Mouse (Mus musculus): Measurements from ENCODE around the gene Ralgapa2. TPM values are rescaled to one million over a fixed set of nuclear protein-coding genes. Genes with fewer than 3 reads are reported as not detected.

The Ralgapa2 gene
- polyA plus RNA-seq, 1 experiment from 2014 or later = 12.4 TPM

DNA sequence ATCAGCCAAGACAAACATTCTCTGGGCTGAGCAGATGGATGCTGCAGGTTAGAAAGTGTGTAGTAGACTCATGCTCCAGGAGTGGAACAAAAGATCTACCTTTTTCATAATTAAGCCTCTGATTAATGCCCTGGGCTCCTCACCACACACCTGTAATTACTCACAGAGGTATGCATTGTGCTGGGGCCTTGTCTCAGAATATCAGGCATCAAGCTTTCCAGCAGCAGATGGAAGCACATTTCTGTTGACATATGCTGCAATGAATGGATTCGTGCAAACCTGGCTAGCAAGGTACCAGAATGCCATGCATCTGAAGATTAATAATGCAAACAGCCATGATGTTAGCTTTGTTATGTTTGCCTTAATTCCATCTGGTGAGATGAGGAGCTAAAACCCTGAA is 149.2 kb downstream of the Ralgapa2 start:
- Histone ChIP-seq H3K9me3 (replicated peaks; ENCODE audit: control insufficient read depth, low read length, poor library complexity, severe bottlenecking) (no peaks in the 10 kb centered on the region), H3K27ac (ENCODE audit: low read length) (no peak overlapping the region), H3K4me2 (ENCODE audit: low read length) (no peak overlapping the region), H3K4me1 (ENCODE audit: control insufficient read depth, insufficient read depth, low read length) (no peaks in the 10 kb centered on the region), H3K27me3 (ENCODE audit: control insufficient read depth, insufficient read depth, low read depth, low read length) (no peaks in the 10 kb centered on the region), H3K36me3 (ENCODE audit: control insufficient read depth, insufficient read depth, low read length) (no peaks in the 10 kb centered on the region), H3K4me3 (ENCODE audit: low read depth, low read length) (no peak overlapping the region), H3K9ac (ENCODE audit: low read depth, low read length) (no peak overlapping the region)
- WGBS = 73% methylated on average over 1 of the region's 1 CpGs
- ATAC-seq = no peak

DNA sequence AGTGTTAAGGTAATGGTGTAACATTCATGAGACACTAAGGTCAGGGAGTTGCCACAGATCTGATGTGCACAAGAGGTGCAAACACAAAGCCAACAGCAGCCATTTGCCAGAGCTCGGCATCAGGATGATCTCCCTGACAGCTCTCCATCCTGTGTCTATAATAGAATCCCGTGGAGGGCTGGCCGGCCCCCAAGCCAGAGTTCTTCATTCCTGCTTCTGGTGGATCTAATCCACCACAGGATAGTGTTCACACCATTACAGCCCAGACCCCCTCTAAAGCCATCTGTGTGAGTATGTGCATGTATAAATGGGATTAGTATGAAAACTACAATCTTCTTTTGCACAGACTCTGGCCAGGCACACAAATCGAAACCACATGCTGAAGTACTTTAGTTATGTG is 150.2 kb downstream of the Ralgapa2 start:
- WGBS = 77% methylated on average over 4 of the region's 4 CpGs

DNA sequence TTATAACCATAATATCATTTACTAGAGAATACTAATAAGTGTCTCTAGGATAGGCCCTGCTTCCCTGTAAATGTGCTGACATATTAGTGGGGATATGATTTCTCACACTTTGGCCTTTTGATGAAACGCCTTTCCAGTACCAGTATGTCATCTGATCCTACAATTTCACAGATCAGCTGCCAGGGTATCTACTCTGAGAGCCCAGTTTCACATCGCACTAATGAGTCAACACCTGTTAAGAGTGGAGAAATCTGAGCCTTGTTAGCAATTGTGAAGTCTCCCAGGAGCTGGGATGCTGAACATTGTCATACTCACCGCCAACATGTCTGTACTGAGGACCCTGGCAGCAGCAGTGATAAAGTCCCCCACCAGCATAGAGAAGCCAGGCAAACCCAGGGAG is 151.1 kb downstream of the Ralgapa2 start:
- Histone ChIP-seq H3K4me2 (ENCODE audit: low read length) (no peak overlapping the region), H3K36me3 (ENCODE audit: control insufficient read depth, insufficient read depth, low read length) (no peaks in the 10 kb centered on the region), H3K27me3 (ENCODE audit: control insufficient read depth, insufficient read depth, low read depth, low read length) (no peaks in the 10 kb centered on the region), H3K4me1 (ENCODE audit: control insufficient read depth, insufficient read depth, low read length) (no peaks in the 10 kb centered on the region), H3K4me3 (ENCODE audit: low read depth, low read length) (no peak overlapping the region), H3K9me3 (replicated peaks; ENCODE audit: control insufficient read depth, low read length, poor library complexity, severe bottlenecking) (no peaks in the 10 kb centered on the region), H3K27ac (ENCODE audit: low read length) (no peak overlapping the region), H3K9ac (ENCODE audit: low read depth, low read length) (no peak overlapping the region)
- WGBS = 76% methylated on average over 3 of the region's 3 CpGs
- ATAC-seq = no peak

More for the DNA sequence above, 150.2 kb downstream of the Ralgapa2 start:
- H3K27me3 ChIP-seq (ENCODE audit: control insufficient read depth, insufficient read depth, low read depth, low read length) = no peaks in the 10 kb centered on the region
- H3K27ac ChIP-seq (ENCODE audit: low read length) = no peak overlapping the region
- H3K9me3 ChIP-seq (replicated peaks; ENCODE audit: control insufficient read depth, low read length, poor library complexity, severe bottlenecking) = no peaks in the 10 kb centered on the region
- ATAC-seq = no peak
- H3K4me3 ChIP-seq (ENCODE audit: low read depth, low read length) = no peak overlapping the region
- no peak overlapping the region for H3K9ac ChIP-seq (ENCODE audit: low read depth, low read length)
- no peak overlapping the region for H3K4me2 ChIP-seq (ENCODE audit: low read length)
- H3K4me1 ChIP-seq (ENCODE audit: control insufficient read depth, insufficient read depth, low read length) = no peaks in the 10 kb centered on the region
- no peaks in the 10 kb centered on the region for H3K36me3 ChIP-seq (ENCODE audit: control insufficient read depth, insufficient read depth, low read length)

DNA sequence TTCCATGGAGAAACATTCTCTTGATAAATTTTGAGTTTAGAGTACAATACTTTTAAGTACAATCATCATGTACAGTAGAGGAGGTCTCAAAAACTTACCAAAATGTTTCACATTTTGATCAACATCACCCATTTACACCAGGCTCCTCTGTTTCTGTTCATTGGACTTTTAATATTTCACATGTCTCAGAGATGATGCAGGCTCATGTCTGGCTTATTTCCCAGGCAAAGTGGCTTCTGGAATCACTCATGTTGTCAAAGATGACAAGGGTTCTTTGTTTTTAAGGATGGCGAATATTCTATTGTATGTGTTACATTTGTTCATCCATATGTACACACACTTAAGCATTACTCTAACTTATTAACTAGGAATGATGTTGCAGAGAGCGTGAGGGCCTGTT is 152.5 kb downstream of the Ralgapa2 start:
- Histone ChIP-seq H3K9me3 (replicated peaks; ENCODE audit: control insufficient read depth, low read length, poor library complexity, severe bottlenecking) (no peaks in the 10 kb centered on the region), H3K4me1 (ENCODE audit: control insufficient read depth, insufficient read depth, low read length) (no peaks in the 10 kb centered on the region), H3K9ac (ENCODE audit: low read depth, low read length) (no peak overlapping the region), H3K4me3 (ENCODE audit: low read depth, low read length) (no peak overlapping the region), H3K4me2 (ENCODE audit: low read length) (no peak overlapping the region), H3K27me3 (ENCODE audit: control insufficient read depth, insufficient read depth, low read depth, low read length) (no peaks in the 10 kb centered on the region), H3K27ac (ENCODE audit: low read length) (no peak overlapping the region), H3K36me3 (ENCODE audit: control insufficient read depth, insufficient read depth, low read length) (no peaks in the 10 kb centered on the region)
- no peak for ATAC-seq
- 91% methylated on average over 2 of the region's 2 CpGs for WGBS

DNA sequence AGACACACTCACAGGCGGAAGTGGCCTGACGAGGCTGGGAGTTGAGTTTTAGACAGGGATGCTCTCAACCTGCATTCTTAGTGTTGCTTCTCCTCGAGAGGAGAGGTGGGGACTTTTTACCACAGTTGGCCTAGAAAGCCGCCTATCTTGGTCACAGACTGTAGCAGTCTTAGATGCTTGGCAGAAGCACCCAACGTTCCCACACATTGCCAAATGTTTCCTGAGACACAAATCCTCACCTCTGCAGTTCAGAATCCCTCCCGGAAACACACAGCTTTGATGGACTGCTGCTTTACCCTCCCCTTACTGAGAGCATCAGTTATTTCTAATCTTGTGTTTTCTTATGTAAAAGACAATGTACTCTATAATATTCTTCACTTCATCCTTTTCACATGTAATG is 155.6 kb downstream of the Ralgapa2 start:
- no peaks in the 10 kb centered on the region for H3K9me3 ChIP-seq (replicated peaks; ENCODE audit: control insufficient read depth, low read length, poor library complexity, severe bottlenecking)
- ATAC-seq = no peak
- no peak overlapping the region for H3K4me2 ChIP-seq (ENCODE audit: low read length)
- H3K4me3 ChIP-seq (ENCODE audit: low read depth, low read length) = no peak overlapping the region
- H3K27me3 ChIP-seq (ENCODE audit: control insufficient read depth, insufficient read depth, low read depth, low read length) = no peaks in the 10 kb centered on the region
- H3K9ac ChIP-seq (ENCODE audit: low read depth, low read length) = no peak overlapping the region
- no peaks in the 10 kb centered on the region for H3K4me1 ChIP-seq (ENCODE audit: control insufficient read depth, insufficient read depth, low read length)
- no peak overlapping the region for H3K27ac ChIP-seq (ENCODE audit: low read length)
- WGBS = 81% methylated on average over 6 of the region's 6 CpGs
- H3K36me3 ChIP-seq (ENCODE audit: control insufficient read depth, insufficient read depth, low read length) = no peaks in the 10 kb centered on the region; the same call in 1 of the 2 replicates

DNA sequence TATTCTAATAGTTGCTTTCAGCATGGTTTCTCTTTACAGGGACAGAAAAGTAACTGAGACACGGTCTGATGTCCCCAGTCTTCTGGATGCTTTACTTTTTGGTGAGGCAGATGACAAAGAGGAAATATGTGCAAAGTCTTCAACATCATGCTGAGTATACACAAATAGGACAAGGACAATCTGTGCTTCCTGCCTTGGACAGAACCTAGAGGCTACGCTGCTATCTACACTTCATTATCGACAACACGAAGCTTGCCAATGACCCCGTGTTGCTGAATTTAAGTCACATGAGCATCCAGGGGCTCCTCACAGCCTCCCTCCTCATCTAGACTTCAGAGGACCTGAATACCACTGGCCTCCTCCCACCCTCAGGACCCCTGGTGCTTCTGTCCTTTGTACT is 161.9 kb downstream of the Ralgapa2 start:
- Histone ChIP-seq H3K36me3 (ENCODE audit: control insufficient read depth, insufficient read depth, low read length) (peaks cover 3% of the 10 kb centered on the region), H3K9ac (ENCODE audit: low read depth, low read length) (no peak overlapping the region), H3K4me1 (ENCODE audit: control insufficient read depth, insufficient read depth, low read length) (peaks cover 4% of the 10 kb centered on the region; the same call in 1 of the 2 replicates), H3K27ac (ENCODE audit: low read length) (no peak overlapping the region), H3K9me3 (replicated peaks; ENCODE audit: control insufficient read depth, low read length, poor library complexity, severe bottlenecking) (no peaks in the 10 kb centered on the region), H3K4me3 (ENCODE audit: low read depth, low read length) (no peak overlapping the region), H3K27me3 (ENCODE audit: control insufficient read depth, insufficient read depth, low read depth, low read length) (no peaks in the 10 kb centered on the region), H3K4me2 (ENCODE audit: low read length) (no peak overlapping the region)
- ATAC-seq = no peak
- 93% methylated on average over 5 of the region's 5 CpGs for WGBS

DNA sequence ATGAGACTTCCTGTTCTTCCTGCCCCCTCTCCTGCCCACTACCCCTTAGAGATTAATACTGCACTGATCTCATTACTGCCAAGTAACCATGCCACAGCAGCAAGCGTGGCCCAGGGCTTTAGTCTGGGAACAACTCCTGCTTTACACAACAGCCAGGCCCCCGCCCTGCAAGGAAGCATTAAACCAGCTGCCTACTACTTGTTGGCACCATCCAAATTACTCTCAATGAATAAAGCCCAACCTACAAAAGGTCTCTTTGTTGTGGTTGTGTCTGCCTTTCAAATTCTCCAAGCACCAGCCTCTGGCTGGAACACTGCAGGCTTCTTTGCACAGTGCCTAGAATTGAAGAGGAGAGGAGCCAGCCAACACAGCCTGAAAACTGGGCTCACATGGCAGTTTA is 164.2 kb downstream of the Ralgapa2 start:
- Histone ChIP-seq H3K4me3 (ENCODE audit: low read depth, low read length) (no peak overlapping the region), H3K4me1 (ENCODE audit: control insufficient read depth, insufficient read depth, low read length) (peaks cover 4% of the 10 kb centered on the region; the same call in 1 of the 2 replicates), H3K27me3 (ENCODE audit: control insufficient read depth, insufficient read depth, low read depth, low read length) (no peaks in the 10 kb centered on the region), H3K9me3 (replicated peaks; ENCODE audit: control insufficient read depth, low read length, poor library complexity, severe bottlenecking) (no peaks in the 10 kb centered on the region), H3K27ac (ENCODE audit: low read length) (peak overlapping the region; percentile 29; the same call in 1 of the 2 replicates), H3K4me2 (ENCODE audit: low read length) (no peak overlapping the region), H3K9ac (ENCODE audit: low read depth, low read length) (no peak overlapping the region), H3K36me3 (ENCODE audit: control insufficient read depth, insufficient read depth, low read length) (peaks cover 11% of the 10 kb centered on the region)
- WGBS = 29% methylated on average over 2 of the region's 2 CpGs
- peak; percentile 89 for ATAC-seq

DNA sequence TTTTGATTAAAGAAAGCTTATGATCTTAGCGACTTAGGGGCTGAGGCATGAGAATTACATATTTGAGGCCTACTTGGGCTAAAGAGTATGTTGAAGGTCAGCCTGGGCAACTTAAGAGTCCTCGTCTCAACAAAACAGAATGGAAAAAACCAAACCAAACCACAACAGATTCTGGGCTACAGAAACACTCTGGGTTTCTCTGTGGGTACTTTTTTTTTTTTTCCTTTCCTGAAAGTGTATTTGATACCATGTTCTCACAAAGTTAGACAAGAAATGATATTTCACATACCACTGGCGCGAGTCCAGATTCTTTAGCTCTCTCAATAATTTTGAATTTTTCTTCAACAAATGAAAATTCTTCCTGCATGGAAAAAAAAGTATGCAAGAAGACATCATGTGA is 172.1 kb downstream of the Ralgapa2 start:
- Histone ChIP-seq H3K4me3 (ENCODE audit: low read depth, low read length) (no peak overlapping the region), H3K36me3 (ENCODE audit: control insufficient read depth, insufficient read depth, low read length) (peaks cover 13% of the 10 kb centered on the region; the same call in 1 of the 2 replicates), H3K4me2 (ENCODE audit: low read length) (no peak overlapping the region), H3K4me1 (ENCODE audit: control insufficient read depth, insufficient read depth, low read length) (peaks cover 8% of the 10 kb centered on the region; the same call in 1 of the 2 replicates), H3K9ac (ENCODE audit: low read depth, low read length) (no peak overlapping the region), H3K27ac (ENCODE audit: low read length) (no peak overlapping the region), H3K27me3 (ENCODE audit: control insufficient read depth, insufficient read depth, low read depth, low read length) (no peaks in the 10 kb centered on the region), H3K9me3 (replicated peaks; ENCODE audit: control insufficient read depth, low read length, poor library complexity, severe bottlenecking) (no peaks in the 10 kb centered on the region)
- no peak for ATAC-seq
- WGBS = over 99% methylated on average over 4 of the region's 4 CpGs

DNA sequence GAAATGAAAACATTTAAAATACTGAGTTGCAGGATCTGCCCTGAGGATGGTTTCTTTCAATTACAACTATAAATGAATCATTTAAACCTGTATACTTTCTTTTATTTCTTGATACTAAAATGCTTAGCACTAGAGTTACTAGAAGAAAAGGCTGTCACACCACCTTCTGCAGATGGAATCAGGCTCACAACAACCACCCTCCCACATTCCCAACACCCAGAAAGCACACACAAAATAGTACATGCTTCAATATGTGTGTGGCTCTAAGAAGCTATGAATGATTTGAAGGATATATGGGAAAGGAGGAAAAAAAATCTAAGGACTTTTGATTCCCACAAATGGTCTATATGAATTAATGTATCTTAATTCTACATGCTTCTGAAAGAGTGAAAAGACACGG is 174.6 kb downstream of the Ralgapa2 start:
- 76% methylated on average over 1 of the region's 1 CpGs for WGBS
- H3K4me3 ChIP-seq (ENCODE audit: low read depth, low read length) = no peak overlapping the region
- no peak overlapping the region for H3K27ac ChIP-seq (ENCODE audit: low read length)
- ATAC-seq = no peak
- H3K4me2 ChIP-seq (ENCODE audit: low read length) = no peak overlapping the region
- no peaks in the 10 kb centered on the region for H3K9me3 ChIP-seq (replicated peaks; ENCODE audit: control insufficient read depth, low read length, poor library complexity, severe bottlenecking)
- no peaks in the 10 kb centered on the region for H3K27me3 ChIP-seq (ENCODE audit: control insufficient read depth, insufficient read depth, low read depth, low read length)
- H3K4me1 ChIP-seq (ENCODE audit: control insufficient read depth, insufficient read depth, low read length) = peaks cover 8% of the 10 kb centered on the region; the same call in 1 of the 2 replicates
- H3K9ac ChIP-seq (ENCODE audit: low read depth, low read length) = no peak overlapping the region
- H3K36me3 ChIP-seq (ENCODE audit: control insufficient read depth, insufficient read depth, low read length) = peaks cover 6% of the 10 kb centered on the region; the same call in 1 of the 2 replicates

Measured in midbrain, embryonic 16.5 days (tissue).